Mouse (Mus musculus) v-Abl transformed pro-B cells (cell line): Measurements from ENCODE around the gene Iqsec2.

ENCODE experiments used
- in situ Hi-C, 2 experiments: fragments of 400-800 bp; cut with MboI; formaldehyde crosslinking; loops; one replicate each; pipeline ENCODE4 v1.15.1; 2025; ENCODE audit not compliant: unreplicated experiment in 2 of 2

Gene Iqsec2

GRCm38 (mm10) chrX:152143941-152144741 is at the start of gene Iqsec2:
Gene Iqsec2 (plus strand): TSS chrX:152144268.
- in situ Hi-C loops: loop anchor here in 1 of 2 experiments (25.0 kb wide), 1 partner anchor 107 kb away; no protein-coding TSS in a partner anchor

GRCm38 (mm10) chrX:152097572-152097971 is 46.5 kb upstream of the Iqsec2 start:
- in situ Hi-C loops: no loop called here

GRCm38 (mm10) chrX:152121687-152122086 is 22.4 kb upstream of the Iqsec2 start:
- in situ Hi-C loops: no loop called here

GRCm38 (mm10) chrX:152130777-152131176 is 13.3 kb upstream of the Iqsec2 start:
- in situ Hi-C loops: loop anchor here in 1 of 2 experiments (25.0 kb wide), 1 partner anchor 93 kb away; no protein-coding TSS in a partner anchor

- in situ Hi-C loops: loop anchor here in 1 of 2 experiments (25.0 kb wide), 1 partner anchor 95 kb away; no protein-coding TSS in a partner anchor
Measured at GRCm38 (mm10) chrX:152132029-152132428, 12.0 kb upstream of the Iqsec2 start.

GRCm38 (mm10) chrX:152135195-152135594 is 8.9 kb upstream of the Iqsec2 start:
- in situ Hi-C loops: loop anchor here in 1 of 2 experiments (25.0 kb wide), 1 partner anchor 98 kb away; no protein-coding TSS in a partner anchor

- in situ Hi-C loops: loop anchor here (5.0 to 25.0 kb wide), 2 partner anchors 107 to 202 kb away; no protein-coding TSS in a partner anchor
Measured at GRCm38 (mm10) chrX:152144742-152145214, 710 bp downstream of the Iqsec2 start.

- in situ Hi-C loops: loop anchor here (5.0 to 25.0 kb wide), 2 partner anchors 109 to 204 kb away; no protein-coding TSS in a partner anchor
Measured at GRCm38 (mm10) chrX:152146150-152146549, 2.1 kb downstream of the Iqsec2 start.

GRCm38 (mm10) chrX:152146691-152147090 is 2.6 kb downstream of the Iqsec2 start:
- in situ Hi-C loops: loop anchor here (5.0 to 25.0 kb wide), 2 partner anchors 109 to 204 kb away; no protein-coding TSS in a partner anchor

GRCm38 (mm10) chrX:152147451-152148116 is 3.5 kb downstream of the Iqsec2 start:
- in situ Hi-C loops: loop anchor here (5.0 to 25.0 kb wide), 2 partner anchors 110 to 205 kb away; no protein-coding TSS in a partner anchor

GRCm38 (mm10) chrX:152148706-152149105 is 4.6 kb downstream of the Iqsec2 start:
- in situ Hi-C loops: loop anchor here (5.0 to 25.0 kb wide), 2 partner anchors 111 to 206 kb away; no protein-coding TSS in a partner anchor

GRCm38 (mm10) chrX:152151709-152152108 is 7.6 kb downstream of the Iqsec2 start:
- in situ Hi-C loops: loop anchor here (5.0 to 25.0 kb wide), 7 partner anchors 209 to 1639 kb away; no protein-coding TSS in a partner anchor

GRCm38 (mm10) chrX:152158294-152158693 is 14.2 kb downstream of the Iqsec2 start:
- in situ Hi-C loops: loop anchor here (10.0 to 25.0 kb wide), 6 partner anchors 546 to 1646 kb away; no protein-coding TSS in a partner anchor

- in situ Hi-C loops: loop anchor here (10.0 to 25.0 kb wide), 5 partner anchors 549 to 1649 kb away; no protein-coding TSS in a partner anchor
Measured at GRCm38 (mm10) chrX:152161404-152161803, 17.3 kb downstream of the Iqsec2 start.

- in situ Hi-C loops: loop anchor here (10.0 to 25.0 kb wide), 5 partner anchors 552 to 1652 kb away; no protein-coding TSS in a partner anchor
Measured at GRCm38 (mm10) chrX:152164061-152164460, 20.0 kb downstream of the Iqsec2 start.

- in situ Hi-C loops: loop anchor here (10.0 to 25.0 kb wide), 5 partner anchors 554 to 1654 kb away; no protein-coding TSS in a partner anchor
Measured at GRCm38 (mm10) chrX:152166161-152166560, 22.1 kb downstream of the Iqsec2 start.

GRCm38 (mm10) chrX:152168521-152168920 is 24.5 kb downstream of the Iqsec2 start:
- in situ Hi-C loops: loop anchor here (10.0 to 25.0 kb wide), 5 partner anchors 556 to 1656 kb away; no protein-coding TSS in a partner anchor

GRCm38 (mm10) chrX:152171041-152172026 is 27.3 kb downstream of the Iqsec2 start:
- in situ Hi-C loops: loop anchor here (25.0 kb wide), 4 partner anchors 559 to 1659 kb away; no protein-coding TSS in a partner anchor

GRCm38 (mm10) chrX:152172487-152172935 is 28.4 kb downstream of the Iqsec2 start:
- in situ Hi-C loops: loop anchor here (25.0 kb wide), 4 partner anchors 560 to 1660 kb away; no protein-coding TSS in a partner anchor
